Mouse (Mus musculus): ENCODE data around the gene Edc3. TPM values are rescaled to one million over a fixed set of nuclear protein-coding genes. Genes with fewer than 3 reads are reported as not detected.
A peak's percentile ranks its signal among the peaks of the same experiment; 100 is the strongest.

The Edc3 gene
- total RNA-seq (2017), result 7.2 and 9.8 TPM in 2 replicates

DNA sequence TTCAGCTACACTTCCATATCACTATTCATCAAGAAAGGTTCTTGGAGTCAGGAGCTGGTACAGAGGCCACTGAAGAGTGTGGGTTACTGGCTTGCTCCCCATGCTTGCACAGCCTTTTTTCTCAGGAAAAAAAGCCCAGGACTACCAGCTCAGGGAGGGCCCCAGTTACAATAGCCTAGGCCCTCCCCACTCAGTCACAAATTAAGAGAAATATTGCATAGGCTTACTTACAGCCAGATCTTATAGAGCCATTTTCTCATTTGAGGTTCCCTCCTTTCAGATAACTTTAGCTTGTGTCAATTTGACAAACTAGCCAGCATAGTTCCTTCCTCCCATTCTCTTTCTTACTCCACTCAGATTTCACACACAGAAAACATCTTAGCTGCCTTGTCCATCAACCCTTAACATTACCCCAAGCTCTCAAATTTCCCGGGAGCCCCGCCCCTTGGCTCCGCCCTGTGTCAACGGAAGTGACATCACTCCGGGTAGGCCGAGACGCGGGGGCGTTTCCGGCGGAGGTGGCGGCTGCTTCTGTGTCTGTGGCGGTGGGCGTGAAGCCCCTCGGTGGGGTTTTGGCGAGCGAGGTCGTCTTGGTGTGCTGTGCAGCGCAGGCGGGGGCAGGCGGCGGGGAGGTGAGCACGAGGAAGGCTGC, at the start of gene Edc3:
Gene Edc3, plus strand, starts transcription at position 473 of the 652 bp plus-strand sequence.
- peak; percentile 95 for ATAC-seq (replicated peaks; ENCODE audit: low read depth, poor library complexity, severe bottlenecking)

GRCm38 (mm10) chr9:57658970-57659369, 49.4 kb upstream of the Edc3 start:
- no peak for ATAC-seq (replicated peaks; ENCODE audit: low read depth, poor library complexity, severe bottlenecking)

- peak; percentile 91 for ATAC-seq (replicated peaks; ENCODE audit: low read depth, poor library complexity, severe bottlenecking)
These were observed 48.6 kb upstream of the Edc3 start for GRCm38 (mm10) chr9:57659774-57660173.

GRCm38 (mm10) chr9:57660501-57660900, 47.8 kb upstream of the Edc3 start:
- no peak for ATAC-seq (replicated peaks; ENCODE audit: low read depth, poor library complexity, severe bottlenecking)

DNA sequence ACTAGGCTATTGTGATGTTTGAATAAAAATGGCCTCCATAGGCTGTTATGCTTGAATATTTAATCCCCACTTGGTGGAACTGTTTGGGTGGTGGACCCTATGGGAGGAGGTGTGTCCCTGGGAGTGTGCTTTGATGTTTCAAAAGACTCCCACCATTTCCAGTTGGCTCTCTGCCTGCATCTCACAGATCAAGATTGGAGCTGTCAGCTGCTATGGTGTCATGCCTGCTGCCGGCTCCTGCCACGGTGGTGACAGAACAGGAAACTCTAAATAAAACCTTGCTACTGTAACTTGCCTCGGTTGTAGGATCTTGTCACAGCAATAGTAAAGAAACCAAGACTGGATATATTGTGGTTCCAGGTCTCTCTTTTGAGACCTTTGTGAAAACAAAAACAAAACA, 46.8 kb upstream of the Edc3 start:
- ATAC-seq (replicated peaks; ENCODE audit: low read depth, poor library complexity, severe bottlenecking), result no peak

DNA sequence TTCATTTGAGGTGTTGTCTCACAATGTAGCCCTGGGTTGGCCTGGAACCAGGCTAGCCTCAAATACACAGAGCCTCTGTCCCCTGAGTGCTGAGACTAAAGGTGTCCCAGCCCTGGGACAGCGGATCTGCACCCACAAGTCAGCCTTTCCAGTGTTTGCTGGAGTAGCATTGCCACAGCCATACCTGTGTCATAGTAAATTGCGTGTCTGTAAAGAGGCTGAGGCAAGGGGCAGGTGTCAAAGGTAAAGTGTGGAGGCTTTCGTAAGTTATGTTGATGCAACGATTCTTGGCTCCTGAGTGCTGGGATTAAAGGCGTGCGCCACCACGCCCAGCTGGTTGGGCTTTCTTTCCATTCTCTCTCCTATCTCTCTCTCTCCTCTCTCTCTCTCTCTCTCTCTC, 43.7 kb upstream of the Edc3 start:
- no peak for ATAC-seq (replicated peaks; ENCODE audit: low read depth, poor library complexity, severe bottlenecking)

- no peak for ATAC-seq (replicated peaks; ENCODE audit: low read depth, poor library complexity, severe bottlenecking)
These were observed 41.8 kb upstream of the Edc3 start for GRCm38 (mm10) chr9:57666536-57666935.

DNA sequence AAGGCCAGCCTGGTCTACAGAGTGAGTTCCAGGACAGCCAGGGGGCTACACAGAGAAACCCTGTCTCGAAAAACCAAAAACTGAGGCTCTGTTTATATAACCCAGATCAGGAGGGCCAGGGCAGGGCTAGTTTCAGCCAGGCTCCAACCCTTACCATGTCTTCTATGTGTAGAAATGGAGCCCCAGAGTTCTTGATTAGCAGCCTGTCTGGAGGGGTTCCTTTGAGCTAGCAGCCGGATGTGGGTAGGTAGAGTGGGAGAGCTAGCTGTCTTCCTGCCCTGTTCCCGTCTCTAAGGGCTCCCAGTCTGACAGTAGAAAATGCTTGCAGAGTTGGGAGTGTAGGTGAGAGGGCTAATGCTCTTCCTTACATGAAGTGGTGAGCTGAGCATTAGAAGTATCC, 41.2 kb upstream of the Edc3 start:
- ATAC-seq (replicated peaks; ENCODE audit: low read depth, poor library complexity, severe bottlenecking), result 0 out of 2 replicates have a peak, but pooled peaks have one; percentile 45

DNA sequence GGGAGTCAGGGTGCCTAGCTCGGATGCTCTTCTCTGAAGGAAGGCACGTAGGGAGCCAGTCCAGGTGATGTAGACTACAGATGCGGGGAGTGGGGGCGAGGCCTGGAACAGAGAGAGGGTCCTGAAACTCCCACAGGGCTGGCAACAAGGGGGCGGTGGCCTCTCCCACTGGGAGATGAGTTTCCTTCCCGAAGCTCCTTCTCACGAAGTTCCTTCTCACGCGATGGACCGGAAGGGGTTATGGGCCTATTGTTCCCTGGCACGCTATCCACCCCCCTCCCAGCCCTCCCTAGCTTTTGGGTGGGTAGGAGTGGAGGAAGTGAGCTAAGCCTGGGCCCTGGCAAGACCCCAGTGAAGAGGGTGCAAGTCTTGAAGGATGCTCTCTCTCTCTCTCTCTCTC, 40.5 kb upstream of the Edc3 start:
- no peak for ATAC-seq (replicated peaks; ENCODE audit: low read depth, poor library complexity, severe bottlenecking)

DNA sequence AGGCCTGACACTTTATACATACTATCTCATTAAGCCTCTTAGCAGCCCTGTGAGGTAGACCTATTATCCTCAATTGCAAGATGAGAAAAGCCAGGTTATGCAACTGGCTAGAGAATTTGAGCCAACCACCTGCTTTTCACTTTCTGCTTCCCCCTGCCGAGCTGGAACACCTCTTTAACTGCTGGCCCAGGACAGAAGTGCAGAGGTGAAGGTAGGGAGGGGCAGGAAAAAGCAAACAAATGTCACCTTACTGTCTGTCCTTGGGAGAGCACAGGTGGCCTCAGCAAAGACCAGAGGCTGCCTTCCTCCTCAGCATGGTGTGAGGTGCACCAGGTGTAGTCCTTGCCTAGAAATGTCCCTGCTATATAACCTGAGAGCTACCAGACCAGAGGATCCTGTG, 40.1 kb upstream of the Edc3 start:
- no peak for ATAC-seq (replicated peaks; ENCODE audit: low read depth, poor library complexity, severe bottlenecking)

- no peak for ATAC-seq (replicated peaks; ENCODE audit: low read depth, poor library complexity, severe bottlenecking)
These were observed 38.8 kb upstream of the Edc3 start for GRCm38 (mm10) chr9:57669566-57669965.

DNA sequence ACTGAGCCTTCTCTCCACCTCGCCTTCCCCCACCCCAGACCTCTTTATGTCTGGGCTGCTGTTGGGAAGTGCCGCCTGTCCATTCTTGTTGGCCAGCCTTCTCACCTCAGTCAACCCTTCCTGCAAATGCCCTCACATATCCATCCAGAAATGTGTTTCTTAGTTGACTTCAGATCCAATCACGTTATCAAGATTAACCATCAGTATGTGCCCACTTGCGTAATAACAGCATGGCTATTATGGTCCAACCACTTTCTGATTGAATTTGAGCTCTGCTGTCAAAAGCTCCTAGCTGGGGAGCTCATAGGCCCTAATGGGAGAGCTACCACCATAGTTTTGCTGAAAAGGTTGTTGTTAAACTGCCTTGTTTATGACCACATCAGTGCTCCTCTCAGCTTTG, 37.3 kb upstream of the Edc3 start:
- no peak for ATAC-seq (replicated peaks; ENCODE audit: low read depth, poor library complexity, severe bottlenecking)

- ATAC-seq (replicated peaks; ENCODE audit: low read depth, poor library complexity, severe bottlenecking), result no peak
These were observed 36.8 kb upstream of the Edc3 start for GRCm38 (mm10) chr9:57671500-57671899.

DNA sequence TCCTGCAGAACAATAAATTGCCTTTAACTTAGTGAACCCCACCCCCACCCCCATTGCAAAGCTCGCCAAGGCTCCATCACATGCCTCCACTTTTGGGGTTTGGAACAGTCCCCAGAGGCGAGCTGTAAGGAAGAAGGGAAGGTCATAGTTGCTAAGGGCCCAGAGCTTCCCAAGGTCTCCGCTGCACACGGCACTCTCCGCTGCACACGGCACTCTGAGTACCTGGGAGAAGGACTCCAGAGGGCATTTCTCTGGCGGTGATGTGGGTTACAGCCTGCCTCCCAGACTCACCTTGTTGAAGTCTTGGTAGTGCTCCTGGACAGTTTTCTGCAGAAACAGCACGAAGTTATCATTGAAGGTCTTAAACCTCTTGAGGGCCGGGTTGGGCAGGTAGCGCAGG, 26.9 kb upstream of the Edc3 start:
- no peak for ATAC-seq (replicated peaks; ENCODE audit: low read depth, poor library complexity, severe bottlenecking)

GRCm38 (mm10) chr9:57683520-57683919, 24.8 kb upstream of the Edc3 start, which contains the start of gene Cyp1a2:
Cyp1a2 (minus strand) TSS chr9:57683703.
- no peak for ATAC-seq (replicated peaks; ENCODE audit: low read depth, poor library complexity, severe bottlenecking)

DNA sequence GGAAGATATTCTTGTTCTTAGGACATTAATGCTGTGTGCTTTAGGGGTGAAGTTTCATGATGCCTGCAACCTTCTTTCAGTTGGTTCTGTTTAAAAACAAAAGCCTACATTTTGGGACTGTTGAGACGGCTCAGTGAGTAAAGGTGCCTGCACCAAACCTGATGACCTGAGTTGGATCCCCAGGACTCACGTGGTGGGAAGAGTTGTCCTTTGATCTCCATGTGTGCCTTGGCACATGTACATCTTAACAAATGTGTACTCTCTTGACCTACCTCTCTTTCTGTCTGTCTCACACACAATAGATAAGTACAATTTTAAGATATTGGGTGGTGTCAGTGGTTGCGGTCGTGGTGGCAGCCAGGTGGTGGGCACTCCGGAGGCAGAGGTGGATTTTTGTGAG, 22.3 kb upstream of the Edc3 start:
- ATAC-seq (replicated peaks; ENCODE audit: low read depth, poor library complexity, severe bottlenecking), result no peak

- no peak for ATAC-seq (replicated peaks; ENCODE audit: low read depth, poor library complexity, severe bottlenecking)
These were observed 20.6 kb upstream of the Edc3 start, which contains the start of gene Cyp1a1 for GRCm38 (mm10) chr9:57687751-57688150. Cyp1a1 (plus strand) TSS chr9:57687928.

- peak; percentile 52; the same call in 1 of the 2 replicates for ATAC-seq (replicated peaks; ENCODE audit: low read depth, poor library complexity, severe bottlenecking)
These were observed 20.2 kb upstream of the Edc3 start for GRCm38 (mm10) chr9:57688158-57688557.

GRCm38 (mm10) chr9:57688606-57689005, 19.7 kb upstream of the Edc3 start:
- ATAC-seq (replicated peaks; ENCODE audit: low read depth, poor library complexity, severe bottlenecking), result no peak

GRCm38 (mm10) chr9:57694108-57694507, 14.2 kb upstream of the Edc3 start:
- ATAC-seq (replicated peaks; ENCODE audit: low read depth, poor library complexity, severe bottlenecking), result no peak

GRCm38 (mm10) chr9:57696380-57697285, 11.7 kb upstream of the Edc3 start:
- ATAC-seq (replicated peaks; ENCODE audit: low read depth, poor library complexity, severe bottlenecking), result peak; percentile 42; the same call in 1 of the 2 replicates

Data from common myeloid progenitor, adult 5-6 weeks (primary cell).